Mouse (Mus musculus): Measurements from ENCODE around the gene Gm21750.

- TF ChIP-seq POLR2A (IDR thresholded peaks at IDR 0.05; ENCODE audit: low read depth, low read length) (no peak), CTCF (IDR thresholded peaks at IDR 0.05; ENCODE audit: borderline replicate concordance, insufficient read depth, low read length) (no peak)
Measured at GRCm38 (mm10) chr14:73620880-73621279, 40.1 kb upstream of the Gm21750 start.

Measured in embryonic fibroblast, embryonic 13.5 days (primary cell).